Mouse (Mus musculus) liver, embryonic 16.5 days (tissue): ENCODE data around the gene Pvalb. TPM values are rescaled to one million over a fixed set of nuclear protein-coding genes. Genes with fewer than 3 reads are reported as not detected.

Experiments
- ATAC-seq: fragments of 200-750 bp; cut with Nextera tagmentation; 2 replicates; pipeline ENCODE4 v1.8.0; 2017; ENCODE audit warnings: low read depth, mild to moderate bottlenecking, moderate number of reproducible peaks, moderate library complexity
- H3K27ac ChIP-seq: fragments of 300-500 bp; sonication (generic); 2 replicates; pipeline ENCODE4 v1.5.1; 2014; ENCODE audit warnings: mild to moderate bottlenecking, low read length
- H3K27me3 ChIP-seq: fragments of 300-500 bp; sonication (generic); 2 replicates; pipeline ENCODE4 v1.6.1; 2014; ENCODE audit warnings: low read depth, low read length, mixed read lengths; ENCODE audit not compliant: control insufficient read depth, insufficient read depth
- H3K36me3 ChIP-seq: fragments of 300-500 bp; sonication (generic); 2 replicates; pipeline ENCODE4 v1.6.1; 2014; ENCODE audit warnings: mild to moderate bottlenecking; ENCODE audit not compliant: control insufficient read depth, insufficient read depth
- H3K4me1 ChIP-seq: fragments of 300-500 bp; sonication (generic); 2 replicates; pipeline ENCODE4 v1.6.1; 2014; ENCODE audit warnings: low read depth, low read length, mixed read lengths; ENCODE audit not compliant: control insufficient read depth
- H3K4me2 ChIP-seq: fragments of 300-500 bp; sonication (generic); 2 replicates; pipeline ENCODE4 v1.6.1; 2014; ENCODE audit warnings: low read depth, low read length, mixed read lengths
- H3K4me3 ChIP-seq: fragments of 300-500 bp; sonication (generic); 2 replicates; pipeline ENCODE4 v1.5.1; 2014; ENCODE audit warnings: low read depth, mild to moderate bottlenecking, low read length
- H3K9ac ChIP-seq: fragments of 300-500 bp; sonication (generic); 2 replicates; pipeline ENCODE4 v1.6.1; 2014; ENCODE audit warnings: low read depth, low read length
- H3K9me3 ChIP-seq: fragments of 300-500 bp; sonication (generic); replicated peaks from 2 replicates; pipeline ENCODE4 v1.6.1; 2016; ENCODE audit warnings: low read length; ENCODE audit not compliant: control insufficient read depth
- WGBS: fragments of 180-500 bp; shearing (Covaris S2); extraction: QIAGEN DNeasy Blood & Tissue Kit; methylation state at CpG from one replicate; pipeline ENCODE4 v1.1.7; 2014; ENCODE audit not compliant: insufficient replicate concordance; 5-methylcytosine and 5-hydroxymethylcytosine counted together
- polyA plus RNA-seq: library from polyadenylated mRNA; unstranded; fragments of >200 nt; fragmentation: Nextera tagmentation; extraction: Ambion mirVana; gene quantifications from 2 replicates; pipeline ENCODE4 v1.2.1, GENCODE M21; 2015

Pvalb gene
- polyA plus RNA-seq, 1 experiment from 2014 or later = not detected

GRCm38 (mm10) chr15:78157330-78157729 lies 48.9 kb downstream of the Pvalb start:
- H3K4me2 ChIP-seq = no peak overlapping the region
- no peak overlapping the region for H3K4me3 ChIP-seq
- H3K27ac ChIP-seq = no peak overlapping the region
- no peaks in the 10 kb centered on the region for H3K9me3 ChIP-seq
- H3K9ac ChIP-seq = no peak overlapping the region
- H3K4me1 ChIP-seq = no peaks in the 10 kb centered on the region
- H3K36me3 ChIP-seq = no peaks in the 10 kb centered on the region
- no peak for ATAC-seq
- H3K27me3 ChIP-seq = no peaks in the 10 kb centered on the region
- 64% methylated on average over 8 of the region's 8 CpGs for WGBS

DNA sequence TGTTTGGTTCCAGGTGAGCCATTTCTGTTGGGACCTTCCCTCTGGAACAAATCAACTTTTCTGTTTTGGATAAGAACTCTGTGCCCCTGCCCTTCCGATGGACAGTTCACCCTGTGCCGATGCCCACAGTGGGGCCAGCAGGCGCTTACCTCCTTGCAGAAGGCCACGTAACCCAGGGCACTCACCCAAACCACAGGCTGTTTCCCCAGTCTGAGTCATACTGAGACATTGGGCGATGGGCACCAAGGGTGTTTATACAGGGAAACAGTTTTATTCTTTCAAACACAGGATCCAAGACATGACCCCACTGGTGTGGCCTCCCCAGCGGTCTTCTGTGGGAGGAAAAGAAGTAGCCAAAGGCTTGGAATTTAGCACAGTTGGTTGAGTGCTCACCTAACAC lies 50.8 kb downstream of the Pvalb start:
- H3K9ac ChIP-seq = no peak overlapping the region
- 69% methylated on average over 6 of the region's 6 CpGs for WGBS
- no peak overlapping the region for H3K27ac ChIP-seq
- no peaks in the 10 kb centered on the region for H3K4me1 ChIP-seq
- H3K4me3 ChIP-seq = no peak overlapping the region
- no peak for ATAC-seq
- no peaks in the 10 kb centered on the region for H3K36me3 ChIP-seq
- H3K27me3 ChIP-seq = no peaks in the 10 kb centered on the region
- no peaks in the 10 kb centered on the region for H3K9me3 ChIP-seq
- no peak overlapping the region for H3K4me2 ChIP-seq

- H3K9ac ChIP-seq = no peak overlapping the region
- no peak overlapping the region for H3K4me3 ChIP-seq
- no peaks in the 10 kb centered on the region for H3K27me3 ChIP-seq
- H3K4me1 ChIP-seq = no peaks in the 10 kb centered on the region
- no peaks in the 10 kb centered on the region for H3K9me3 ChIP-seq
- 46% methylated on average over 11 of the region's 11 CpGs for WGBS
- H3K4me2 ChIP-seq = no peak overlapping the region
- ATAC-seq = no peak
- no peaks in the 10 kb centered on the region for H3K36me3 ChIP-seq
- H3K27ac ChIP-seq = no peak overlapping the region
These were observed 53.0 kb downstream of the Pvalb start for GRCm38 (mm10) chr15:78153045-78153775.

GRCm38 (mm10) chr15:78148565-78148964 lies 57.6 kb downstream of the Pvalb start:
- Histone ChIP-seq H3K4me2 (no peak overlapping the region), H3K4me1 (no peaks in the 10 kb centered on the region), H3K9me3 (no peaks in the 10 kb centered on the region), H3K27me3 (no peaks in the 10 kb centered on the region), H3K27ac (no peak overlapping the region), H3K9ac (no peak overlapping the region), H3K4me3 (no peak overlapping the region), H3K36me3 (no peaks in the 10 kb centered on the region)
- 49% methylated on average over 7 of the region's 7 CpGs for WGBS
- ATAC-seq = no peak

Other genes with a start within 250 kb of the Pvalb start
- gene Foxred2, start 249.7 kb downstream of the Pvalb start, polyA plus RNA-seq = 1.1 and 1.2 TPM in 2 replicates
- 119 and 125 TPM in 2 replicates for gene Eif3d, start 235.6 kb downstream of the Pvalb start, polyA plus RNA-seq
- not detected in 2 replicates for gene Cacng2, start 86.4 kb downstream of the Pvalb start, polyA plus RNA-seq
- gene Ift27, start 32.3 kb downstream of the Pvalb start, polyA plus RNA-seq = 26.6 and 27.8 TPM in 2 replicates
- 47.8 and 49.9 TPM in 2 replicates for gene Ncf4, start 38.4 kb upstream of the Pvalb start, polyA plus RNA-seq
- gene Csf2rb2, start 99.3 kb upstream of the Pvalb start, polyA plus RNA-seq = 1.3 and 1.9 TPM in 2 replicates
- 5.7 and 7.1 TPM in 2 replicates for gene Csf2rb, start 119.4 kb upstream of the Pvalb start, polyA plus RNA-seq
- gene Tex33, start 189.5 kb upstream of the Pvalb start, polyA plus RNA-seq = 0.13 TPM in 1 of 2 replicates, not detected in the other
- gene Tst, start 199.5 kb upstream of the Pvalb start, polyA plus RNA-seq = 240 and 265 TPM in 2 replicates
- gene Mpst, start 200.0 kb upstream of the Pvalb start, polyA plus RNA-seq = 5.9 and 7.5 TPM in 2 replicates
- 3.6 and 4.9 TPM in 2 replicates for gene Kctd17, start 222.2 kb upstream of the Pvalb start, polyA plus RNA-seq